Mouse (Mus musculus) erythroid progenitor cell, adult 5-6 weeks (primary cell): ENCODE data around the gene Ccr1l1. TPM values are rescaled to one million over a fixed set of nuclear protein-coding genes. Genes with fewer than 3 reads are reported as not detected.

Source experiments
- ATAC-seq: replicated peaks from 2 replicates; pipeline ENCODE4 v1.8.0; 2016; ENCODE audit warnings: moderate number of reproducible peaks, mild to moderate bottlenecking, moderate TSS enrichment, inconsistent platforms; ENCODE audit not compliant: poor library complexity, low FRiP score, severe bottlenecking
- total RNA-seq, 2 experiments: library from RNA; stranded (forward) in 1 of 2; stranded (reverse) in 1 of 2; fragments of 150-400 nt in 1 of 2; fragments of 186-747, 209-891 nt in 1 of 2; gene quantifications; 2 replicates each; pipeline versions ENCODE4 v1.2.3 to v1.2.4; 2015 to 2017; ENCODE audit warnings: low replicate concordance in 2 of 2

The Ccr1l1 gene
- total RNA-seq, 2 experiments from 2014 or later: 6.7 TPM; not detected in 1

GRCm38 (mm10) chr9:123931761-123932700 lies 46.2 kb downstream of the Ccr1l1 start:
- no peak for ATAC-seq

GRCm38 (mm10) chr9:123930926-123931325 lies 47.3 kb downstream of the Ccr1l1 start:
- ATAC-seq: no peak

- no peak for ATAC-seq
Observed at GRCm38 (mm10) chr9:123930476-123930875, 47.7 kb downstream of the Ccr1l1 start.

- no peak for ATAC-seq
Observed at GRCm38 (mm10) chr9:123929936-123930335, 48.3 kb downstream of the Ccr1l1 start.

GRCm38 (mm10) chr9:123928759-123929246 lies 49.4 kb downstream of the Ccr1l1 start:
- peak; percentile 58 for ATAC-seq

- no peak for ATAC-seq
Observed at GRCm38 (mm10) chr9:123928118-123928758, 50.0 kb downstream of the Ccr1l1 start.

GRCm38 (mm10) chr9:123927281-123927960 lies 50.8 kb downstream of the Ccr1l1 start:
- no peak for ATAC-seq

Other genes starting within 250 kb of the Ccr1l1 start
- gene Cxcr6, start 171.9 kb downstream of the Ccr1l1 start, total RNA-seq (2015; ENCODE audit: low replicate concordance): 3.6 and 5.9 TPM in 2 replicates
- 0.64 TPM in 1 of 2 replicates, not detected in the other for gene Cxcr6, start 171.9 kb downstream of the Ccr1l1 start, total RNA-seq (2017; ENCODE audit: low replicate concordance)
- 21.3 and 21.4 TPM in 2 replicates for gene Fyco1, start 126.5 kb downstream of the Ccr1l1 start, total RNA-seq (2015; ENCODE audit: low replicate concordance)
- 12.6 and 16.3 TPM in 2 replicates for gene Fyco1, start 126.5 kb downstream of the Ccr1l1 start, total RNA-seq (2017; ENCODE audit: low replicate concordance)
- 0.84 TPM in 1 of 2 replicates, not detected in the other for gene Xcr1, start 116.4 kb downstream of the Ccr1l1 start, total RNA-seq (2015; ENCODE audit: low replicate concordance)
- not detected in 2 replicates for gene Xcr1, start 116.4 kb downstream of the Ccr1l1 start, total RNA-seq (2017; ENCODE audit: low replicate concordance)
- 7.1 and 24.9 TPM in 2 replicates for gene Ccr1, start 9.7 kb downstream of the Ccr1l1 start, total RNA-seq (2015; ENCODE audit: low replicate concordance)
- 2.6 and 9.9 TPM in 2 replicates for gene Ccr1, start 9.7 kb downstream of the Ccr1l1 start, total RNA-seq (2017; ENCODE audit: low replicate concordance)
- 21.4 and 26.3 TPM in 2 replicates for gene Ccr3, start 43.6 kb upstream of the Ccr1l1 start, total RNA-seq (2015; ENCODE audit: low replicate concordance)
- 14.7 and 15.8 TPM in 2 replicates for gene Ccr3, start 43.6 kb upstream of the Ccr1l1 start, total RNA-seq (2017; ENCODE audit: low replicate concordance)
- 34.2 and 51.1 TPM in 2 replicates for gene Ccr2, start 123.5 kb upstream of the Ccr1l1 start, total RNA-seq (2015; ENCODE audit: low replicate concordance)
- gene Ccr2, start 123.5 kb upstream of the Ccr1l1 start, total RNA-seq (2017; ENCODE audit: low replicate concordance): 21.4 and 26.1 TPM in 2 replicates
- gene Ccr5, start 143.1 kb upstream of the Ccr1l1 start, total RNA-seq (2015; ENCODE audit: low replicate concordance): not detected in 2 replicates
- 0.13 and 0.23 TPM in 2 replicates for gene Ccr5, start 143.1 kb upstream of the Ccr1l1 start, total RNA-seq (2017; ENCODE audit: low replicate concordance)